Mouse (Mus musculus) heart, postnatal 4 days (tissue): ENCODE data around the gene Ggcx. TPM values are rescaled to one million over a fixed set of nuclear protein-coding genes. Genes with fewer than 3 reads are reported as not detected.
A peak's percentile ranks its signal among the peaks of the same experiment; 100 is the strongest.
"Not testable (repeated sequence)": the region's sequence is repeated elsewhere in the genome, so short reads cannot be mapped to it uniquely, and the experiment has no call there.

Experiments used
- DNase-seq: peaks from one replicate; pipeline ENCODE4 v3.0.0; 2021
- total RNA-seq, 2 experiments: library from RNA; stranded (reverse); gene quantifications; 2 replicates each; pipeline ENCODE4 v1.2.3; 2021

The Ggcx gene
- total RNA-seq, 2 experiments from 2014 or later, result 26.8 to 28.2 TPM

- DNase-seq, result not testable (repeated sequence)
Observed at GRCm38 (mm10) chr6:72462550-72463257, 48.6 kb downstream of the Ggcx start.

- peak; percentile 41 for DNase-seq
Observed at GRCm38 (mm10) chr6:72465361-72466157, 51.5 kb downstream of the Ggcx start.

DNA sequence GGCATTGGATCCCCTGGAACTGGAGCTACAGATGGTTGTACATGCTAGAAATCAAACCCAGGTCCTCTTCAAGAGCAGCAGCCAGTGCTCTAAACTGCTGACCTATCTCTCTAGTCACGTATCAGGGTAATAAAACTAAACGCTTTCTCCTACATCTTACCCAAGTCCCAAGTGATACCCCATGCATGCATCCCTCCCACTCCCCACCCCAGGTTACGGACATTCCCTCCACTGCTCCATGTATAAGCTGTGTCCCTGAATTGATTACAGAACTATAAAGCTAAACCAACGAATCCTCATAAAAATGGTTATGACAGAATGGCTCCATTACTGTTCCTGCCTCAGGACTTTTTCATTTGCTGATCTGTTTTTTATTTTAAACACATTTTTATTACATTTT, 52.1 kb downstream of the Ggcx start:
- DNase-seq, result no peak

GRCm38 (mm10) chr6:72473264-72474041, 59.3 kb downstream of the Ggcx start:
- peak; percentile 49 for DNase-seq

- peak; percentile 33 for DNase-seq
Observed at GRCm38 (mm10) chr6:72475221-72475985, 61.3 kb downstream of the Ggcx start.

- no peak for DNase-seq
Observed at GRCm38 (mm10) chr6:72476836-72477235, 62.7 kb downstream of the Ggcx start.

- no peak for DNase-seq
Observed at GRCm38 (mm10) chr6:72477621-72478020, 63.5 kb downstream of the Ggcx start.

DNA sequence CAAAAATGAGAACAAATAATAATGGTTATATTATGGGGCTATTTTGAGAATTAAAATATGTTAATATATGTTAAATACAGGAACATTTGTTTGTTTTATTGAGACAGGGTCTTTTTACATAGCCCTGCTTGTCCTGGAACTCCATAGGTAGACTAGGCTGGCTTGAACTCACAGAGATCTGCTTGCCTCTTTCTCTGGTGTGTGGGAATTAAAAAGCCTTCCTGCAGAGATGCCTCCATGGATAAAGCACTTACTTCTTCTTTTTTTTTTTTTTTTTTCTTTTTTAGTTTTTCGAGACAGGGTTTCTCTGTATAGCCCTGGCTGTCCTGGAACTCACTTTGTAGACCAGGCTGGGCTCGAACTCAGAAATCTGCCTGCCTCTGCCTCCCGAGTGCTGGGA, 64.6 kb downstream of the Ggcx start:
- not testable (repeated sequence) for DNase-seq

DNA sequence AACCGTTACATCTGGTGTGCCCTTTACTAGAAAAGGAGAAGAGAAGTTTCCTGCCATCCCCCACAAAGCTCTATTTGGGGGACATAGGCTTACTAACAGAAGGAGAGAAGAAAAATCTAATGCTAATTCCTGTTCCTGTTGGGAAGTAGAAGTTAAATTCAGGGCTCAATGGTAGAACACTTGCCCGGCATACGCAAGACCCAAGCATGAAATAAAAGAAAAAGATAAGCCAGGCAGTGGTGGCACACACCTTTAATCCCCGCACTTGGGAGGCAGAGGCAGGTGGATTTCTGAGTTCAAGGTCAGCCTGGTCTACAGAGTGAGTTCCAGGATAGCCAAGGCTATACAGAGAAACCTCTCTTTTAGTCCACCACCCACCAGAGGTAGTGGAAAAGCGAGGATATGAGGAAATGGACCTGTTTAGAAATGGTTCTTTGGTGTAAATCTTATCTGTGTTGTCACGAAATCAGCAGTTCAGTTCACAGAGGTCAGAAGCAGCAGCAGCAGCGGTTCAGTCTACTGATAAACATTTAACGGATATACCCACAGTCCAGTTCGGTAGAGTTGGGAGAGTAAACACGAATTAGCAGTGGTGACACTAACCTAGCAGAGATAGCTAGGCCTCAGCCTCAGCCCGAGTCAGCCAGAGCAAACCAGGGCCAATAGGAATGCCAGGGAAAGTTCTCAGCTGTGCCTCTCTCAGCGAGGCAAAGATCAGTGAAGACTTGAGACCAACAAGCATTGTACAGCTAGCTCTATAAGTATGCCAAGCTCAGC, 65.7 kb downstream of the Ggcx start:
- no peak for DNase-seq

DNA sequence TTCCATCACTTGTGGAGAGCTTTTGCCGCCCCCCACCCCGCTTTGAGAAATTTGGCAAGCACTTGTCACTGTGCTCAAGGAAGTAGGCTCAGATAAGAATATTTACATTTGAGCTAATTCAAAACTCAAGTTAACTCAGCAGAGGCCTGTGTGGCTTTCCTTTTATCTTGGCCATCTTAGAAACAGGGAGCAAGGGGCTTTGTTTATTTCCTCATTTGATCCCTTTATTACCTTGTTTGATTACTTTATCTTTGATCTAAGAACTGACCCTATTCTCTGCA, 66.3 kb downstream of the Ggcx start:
- no peak for DNase-seq

Other genes with a start within 250 kb of the Ggcx start
- gene Atoh8, start 178.7 kb upstream of the Ggcx start, total RNA-seq, result 1 to 10 TPM; 7.2 to 8.6 TPM
- gene Sftpb, start 109.7 kb upstream of the Ggcx start, total RNA-seq, result not detected
- 10 to 100 TPM; 28.1 to 29.1 TPM for gene Usp39, start 69.1 kb upstream of the Ggcx start, total RNA-seq
- 10 to 100 TPM; 12.7 to 13.0 TPM for gene 0610030E20Rik, start 67.0 kb upstream of the Ggcx start, total RNA-seq
- 10 to 100 TPM in 1 of 2 experiments, 1 to 10 TPM in 1; 9.8 to 12.3 TPM for gene Tmem150a, start 58.9 kb upstream of the Ggcx start, total RNA-seq
- gene Rnf181, start 47.4 kb upstream of the Ggcx start, total RNA-seq, result 10 to 100 TPM; 41.1 to 42.4 TPM
- 10 to 100 TPM; 33.4 to 36.0 TPM for gene Vamp5, start 33.8 kb upstream of the Ggcx start, total RNA-seq
- 100 to 1,000 TPM; 105 to 121 TPM for gene Vamp8, start 23.6 kb upstream of the Ggcx start, total RNA-seq
- 100 to 1,000 TPM; 239 to 255 TPM for gene Mat2a, start 25.2 kb downstream of the Ggcx start, total RNA-seq
- under 1 TPM in 1 of 2 experiments, not detected in 1; 0.20 TPM for gene Sh2d6, start 107.4 kb downstream of the Ggcx start, total RNA-seq
- 10 to 100 TPM; 11.5 to 12.9 TPM for gene Capg, start 130.1 kb downstream of the Ggcx start, total RNA-seq
- gene Elmod3, start 184.1 kb downstream of the Ggcx start, total RNA-seq, result 10 to 100 TPM in 1 of 2 experiments, 1 to 10 TPM in 1; 7.6 to 10.2 TPM
- gene Retsat, start 184.2 kb downstream of the Ggcx start, total RNA-seq, result 100 to 1,000 TPM in 1 of 2 experiments, 10 to 100 TPM in 1; 91.3 to 105 TPM
- gene Tgoln1, start 202.7 kb downstream of the Ggcx start, total RNA-seq, result 10 to 100 TPM; 31.2 to 32.5 TPM